12 mouse cellular contexts compared by ENCODE assay signal in genomic region chr12:17710747-17711092, GRCm38 (mm10). TPM values are rescaled to one million over a fixed set of nuclear protein-coding genes. Genes with fewer than 3 reads are reported as not detected.
A peak's percentile ranks its signal among the peaks of the same experiment; 100 is the strongest.
DNase-seq lines count a peak whose midpoint lies in the region; ATAC-seq and TF ChIP-seq lines count a peak whose summit lies in the region.
"Had no signal": no experiment of that assay in that cellular context is flagged by ENCODE, and none has a peak within 500 bp of the region (broad histone marks: within the 10 kb centered on the region; RNA-seq: fewer than 3 reads in every experiment).

No protein-coding gene starts in this region.

- ATAC-seq in midbrain, embryonic 16.5 days, result 0 out of 2 replicates have a peak, but pooled peaks have one; percentile 11
- no peak for ATAC-seq in midbrain, postnatal 0 days (ENCODE audit: low FRiP score)
- ATAC-seq in limb, embryonic 11.5 days (ENCODE audit: insufficient number of reproducible peaks, low FRiP score, low TSS enrichment, low read depth), result no peak
- ATAC-seq in stomach, postnatal 0 days (ENCODE audit: low FRiP score, low TSS enrichment), result peak; percentile 16; the same call in 1 of the 2 replicates

- DNase-seq in kidney, adult 11 months, result peak; percentile 42
- no peak for DNase-seq in kidney, postnatal 4 days
- DNase-seq in midbrain, postnatal 0 days (ENCODE audit: low spot score), result no peak
- DNase-seq in limb, embryonic 11.5 days (ENCODE audit: low spot score), result no peak
- no peak for DNase-seq in stomach, postnatal 0 days (ENCODE audit: low spot score)
- no peak for DNase-seq in B cell, adult 2 months
- DNase-seq in heart, adult 11 months, result no peak
- DNase-seq: right cerebral cortex, adult 18-20 months had no signal

- peaks cover 6% of the 10 kb centered on the region for H3K4me1 ChIP-seq in midbrain, embryonic 16.5 days (ENCODE audit: control insufficient read depth, insufficient read depth, low read length)
- no peaks in the 10 kb centered on the region for H3K4me1 ChIP-seq in midbrain, postnatal 0 days (ENCODE audit: insufficient read depth, low read length)
- peaks cover 38% of the 10 kb centered on the region for H3K4me1 ChIP-seq in limb, embryonic 11.5 days (ENCODE audit: control insufficient read depth, insufficient read depth, low read length)
- H3K4me1 ChIP-seq in stomach, postnatal 0 days (replicated peaks; ENCODE audit: control insufficient read depth, insufficient read depth), result 0 out of 2 replicates have a peak, but pooled peaks cover 3% of the 10 kb centered on the region

- no peak overlapping the region for H3K27ac ChIP-seq in midbrain, embryonic 16.5 days (ENCODE audit: low read length)
- no peak overlapping the region for H3K27ac ChIP-seq in midbrain, postnatal 0 days (ENCODE audit: low read depth, low read length)
- peak overlapping the region; percentile 66 for H3K27ac ChIP-seq in limb, embryonic 11.5 days (replicated peaks; ENCODE audit: low read depth, low read length)
- no peak overlapping the region; the same call in 1 of the 2 replicates for H3K27ac ChIP-seq in stomach, postnatal 0 days (replicated peaks)
- H3K27ac ChIP-seq: heart, embryonic 10.5 days; midbrain, embryonic 12.5 days; neural tube, embryonic 12.5 days had no signal

- 58% methylated on average over 3 of the region's 3 CpGs for WGBS in midbrain, embryonic 16.5 days
- 66% methylated on average over 3 of the region's 3 CpGs for WGBS in midbrain, postnatal 0 days
- WGBS in limb, embryonic 11.5 days, result 4% methylated on average over 3 of the region's 3 CpGs
- 4% methylated on average over 3 of the region's 3 CpGs for WGBS in stomach, postnatal 0 days

- H3K9ac ChIP-seq in midbrain, embryonic 16.5 days (ENCODE audit: low read depth, low read length), result no peak overlapping the region
- H3K9ac ChIP-seq in midbrain, postnatal 0 days (replicated peaks; ENCODE audit: low read length, poor library complexity, severe bottlenecking), result no peak overlapping the region
- no peak overlapping the region for H3K9ac ChIP-seq in limb, embryonic 11.5 days (ENCODE audit: low read length)
- no peak overlapping the region for H3K9ac ChIP-seq in stomach, postnatal 0 days (ENCODE audit: low read length)
- H3K9ac ChIP-seq: midbrain, embryonic 12.5 days; neural tube, embryonic 12.5 days had no signal

- no peaks in the 10 kb centered on the region for H3K27me3 ChIP-seq in midbrain, embryonic 16.5 days (ENCODE audit: control insufficient read depth, insufficient read depth, low read depth, low read length)
- H3K27me3 ChIP-seq in midbrain, postnatal 0 days (ENCODE audit: insufficient read depth, low read length), result no peaks in the 10 kb centered on the region
- no peaks in the 10 kb centered on the region for H3K27me3 ChIP-seq in limb, embryonic 11.5 days (ENCODE audit: control insufficient read depth, insufficient read depth, low read length)
- no peaks in the 10 kb centered on the region for H3K27me3 ChIP-seq in stomach, postnatal 0 days (ENCODE audit: control insufficient read depth, insufficient read depth, low read length)
- H3K27me3 ChIP-seq: midbrain, embryonic 12.5 days; neural tube, embryonic 12.5 days had no signal

- no peak overlapping the region for H3K4me3 ChIP-seq in midbrain, embryonic 16.5 days (ENCODE audit: low read depth, low read length)
- no peak overlapping the region for H3K4me3 ChIP-seq in midbrain, postnatal 0 days (ENCODE audit: low read depth, low read length)
- no peak overlapping the region for H3K4me3 ChIP-seq in limb, embryonic 11.5 days (ENCODE audit: low read depth, low read length)
- no peak overlapping the region for H3K4me3 ChIP-seq in stomach, postnatal 0 days (ENCODE audit: low read depth, low read length)
- H3K4me3 ChIP-seq: heart, embryonic 10.5 days; midbrain, embryonic 12.5 days; neural tube, embryonic 12.5 days had no signal

- H3K9me3 ChIP-seq in midbrain, embryonic 16.5 days (replicated peaks; ENCODE audit: control insufficient read depth, low read length, poor library complexity, severe bottlenecking), result no peaks in the 10 kb centered on the region
- H3K9me3 ChIP-seq in midbrain, postnatal 0 days (ENCODE audit: low read length), result no peaks in the 10 kb centered on the region
- no peaks in the 10 kb centered on the region for H3K9me3 ChIP-seq in limb, embryonic 11.5 days (ENCODE audit: control insufficient read depth, low read length)
- H3K9me3 ChIP-seq in stomach, postnatal 0 days (ENCODE audit: control insufficient read depth, low read length), result no peaks in the 10 kb centered on the region
- H3K9me3 ChIP-seq: heart, embryonic 10.5 days; midbrain, embryonic 12.5 days; neural tube, embryonic 12.5 days had no signal

- H3K36me3 ChIP-seq in midbrain, embryonic 16.5 days (ENCODE audit: control insufficient read depth, insufficient read depth, low read length), result no peaks in the 10 kb centered on the region
- no peaks in the 10 kb centered on the region for H3K36me3 ChIP-seq in midbrain, postnatal 0 days (ENCODE audit: insufficient read depth, low read length)
- no peaks in the 10 kb centered on the region for H3K36me3 ChIP-seq in limb, embryonic 11.5 days (ENCODE audit: control insufficient read depth, insufficient read depth, low read length)
- no peaks in the 10 kb centered on the region for H3K36me3 ChIP-seq in stomach, postnatal 0 days (ENCODE audit: control insufficient read depth, insufficient read depth, low read length)
- H3K36me3 ChIP-seq: heart, embryonic 10.5 days; midbrain, embryonic 12.5 days; neural tube, embryonic 12.5 days had no signal

- no peak overlapping the region for H3K4me2 ChIP-seq in midbrain, embryonic 16.5 days (ENCODE audit: low read length)
- H3K4me2 ChIP-seq in midbrain, postnatal 0 days (ENCODE audit: low read depth, low read length, poor library complexity, severe bottlenecking), result no peak overlapping the region
- peak overlapping the region; percentile 21 for H3K4me2 ChIP-seq in limb, embryonic 11.5 days (ENCODE audit: low read depth, severe bottlenecking)
- H3K4me2 ChIP-seq in stomach, postnatal 0 days (replicated peaks; ENCODE audit: low read depth), result 0 out of 2 replicates have a peak overlapping the region, but pooled peaks have one; percentile 17
- H3K4me2 ChIP-seq: midbrain, embryonic 12.5 days; neural tube, embryonic 12.5 days had no signal

- TF ChIP-seq CTCF in midbrain, postnatal 0 days (IDR thresholded peaks at IDR 0.05), result no peak
- no peak for TF ChIP-seq CTCF in stomach, postnatal 0 days (IDR thresholded peaks at IDR 0.05; ENCODE audit: low read depth)

- no peak for TF ChIP-seq EP300 in stomach, postnatal 0 days (optimal IDR thresholded peaks at IDR 0.05)

RNA-seq across cellular contexts. Expression of gene Hpcal1, which starts 20.1 kb away (rescaled TPM):
- 97.2 and 107 TPM in 2 replicates for polyA plus RNA-seq in midbrain, embryonic 16.5 days (2015; fragmentation: Nextera tagmentation; extraction: Ambion mirVana)
- 75.0 and 94.0 TPM in 2 replicates for total RNA-seq in midbrain, postnatal 0 days (2014; rRNA removed)
- 139 and 149 TPM in 2 replicates for polyA plus RNA-seq in midbrain, postnatal 0 days (2015; fragmentation: Nextera tagmentation; extraction: Ambion mirVana)
- 29.5 and 31.1 TPM in 2 replicates for polyA plus RNA-seq in limb, embryonic 11.5 days (2014; fragmentation: Nextera tagmentation; extraction: Ambion mirVana)
- polyA plus RNA-seq in stomach, postnatal 0 days (2015; fragmentation: Nextera tagmentation; extraction: Ambion mirVana), result 61.2 and 62.6 TPM in 2 replicates

Comparison
In these comparisons a context has a peak if more than half of its experiments do, and no peak if none do; other contexts are left out.
1. ATAC-seq: peak in midbrain, embryonic 16.5 days (single experiment) and stomach, postnatal 0 days (single experiment); none in midbrain, postnatal 0 days (single experiment) and limb, embryonic 11.5 days (single experiment).
2. H3K4me2 ChIP-seq: peak in limb, embryonic 11.5 days (single experiment) and stomach, postnatal 0 days (single experiment); none in midbrain, embryonic 16.5 days (single experiment) and midbrain, postnatal 0 days (single experiment).